Mouse (Mus musculus) liver, adult (tissue): ENCODE measurements at regions not wholly inside any gene's neighbourhood (a gene's known extent, or its start where the extent isn't known, plus 50 kb on each side); places are given as distances from the start of the nearest gene placed in this dataset.

Experiments used
- GATA4 ChIP-seq: IDR thresholded peaks from 2 replicates; pipeline ENCODE4 v1.6.1; 2014; ENCODE audit warnings: mild to moderate bottlenecking, low read length; ENCODE audit not compliant: insufficient replicate concordance

GRCm38 (mm10) chr3:40049721-40050120 lies 481.4 kb upstream of the Intu start:
- TF ChIP-seq GATA4, result no peak

- no peak for TF ChIP-seq GATA4
These were observed 472.8 kb upstream of the Intu start for GRCm38 (mm10) chr3:40058281-40058680.

GRCm38 (mm10) chr3:40058719-40059420 lies 472.2 kb upstream of the Intu start:
- TF ChIP-seq GATA4, result no peak

GRCm38 (mm10) chr3:40070137-40070667 lies 460.9 kb upstream of the Intu start:
- no peak for TF ChIP-seq GATA4

GRCm38 (mm10) chr3:40076824-40077223 lies 454.3 kb upstream of the Intu start:
- TF ChIP-seq GATA4, result no peak

- TF ChIP-seq GATA4, result no peak
These were observed 446.0 kb upstream of the Intu start for GRCm38 (mm10) chr3:40085116-40085515.

GRCm38 (mm10) chr3:40091773-40092343 lies 439.2 kb upstream of the Intu start:
- no peak for TF ChIP-seq GATA4

- TF ChIP-seq GATA4, result no peak
These were observed 438.2 kb upstream of the Intu start for GRCm38 (mm10) chr3:40092765-40093368.

GRCm38 (mm10) chr3:40094040-40094439 lies 437.0 kb upstream of the Intu start:
- TF ChIP-seq GATA4, result no peak

GRCm38 (mm10) chr3:40094701-40095100 lies 436.4 kb upstream of the Intu start:
- no peak for TF ChIP-seq GATA4

GRCm38 (mm10) chr3:40102698-40103097 lies 428.4 kb upstream of the Intu start:
- no peak for TF ChIP-seq GATA4

- no peak for TF ChIP-seq GATA4
These were observed 416.3 kb upstream of the Intu start for GRCm38 (mm10) chr3:40114811-40115210.

GRCm38 (mm10) chr3:40118551-40118950 lies 412.5 kb upstream of the Intu start:
- no peak for TF ChIP-seq GATA4

GRCm38 (mm10) chr3:40119462-40119861 lies 411.6 kb upstream of the Intu start:
- TF ChIP-seq GATA4, result no peak

- TF ChIP-seq GATA4, result no peak
These were observed 410.7 kb upstream of the Intu start for GRCm38 (mm10) chr3:40120298-40120875.
